Mouse (Mus musculus) forebrain, embryonic 14.5 days (tissue): ENCODE data around the gene Actr1a. TPM values are rescaled to one million over a fixed set of nuclear protein-coding genes. Genes with fewer than 3 reads are reported as not detected.
A peak's percentile ranks its signal among the peaks of the same experiment; 100 is the strongest.

Experiments used
- ATAC-seq: fragments of 200-750 bp; cut with Nextera tagmentation; 2 replicates; pipeline ENCODE4 v1.8.0; 2017; ENCODE audit warnings: mild to moderate bottlenecking, moderate library complexity
- DNase-seq: peaks from one replicate; pipeline ENCODE4 v3.0.0-alpha.2; 2015; ENCODE audit warnings: low spot score
- H3K27ac ChIP-seq: fragments of 300-500 bp; sonication (generic); 2 replicates; pipeline ENCODE4 v1.5.1; 2014; ENCODE audit warnings: low read depth, mild to moderate bottlenecking, control low read depth, low read length, moderate library complexity
- H3K27me3 ChIP-seq: fragments of 300-500 bp; sonication (generic); replicated peaks from 2 replicates; pipeline ENCODE4 v1.6.1; 2014; ENCODE audit warnings: low read length, control low read depth, mixed read lengths; ENCODE audit not compliant: control insufficient read depth, insufficient read depth
- H3K36me3 ChIP-seq: fragments of 300-500 bp; sonication (generic); 2 replicates; pipeline ENCODE4 v1.6.1; 2014; ENCODE audit warnings: low read length, control low read depth; ENCODE audit not compliant: control insufficient read depth, insufficient read depth
- H3K4me1 ChIP-seq: fragments of 300-500 bp; sonication (generic); 2 replicates; pipeline ENCODE4 v1.6.1; 2014; ENCODE audit warnings: antibody characterized with exemption, low read length, control low read depth; ENCODE audit not compliant: control insufficient read depth, insufficient read depth
- H3K4me2 ChIP-seq: fragments of 300-500 bp; sonication (generic); 2 replicates; pipeline ENCODE4 v1.6.1; 2014; ENCODE audit warnings: mild to moderate bottlenecking, control low read depth, low read length
- H3K4me3 ChIP-seq: fragments of 300-500 bp; sonication (generic); 2 replicates; pipeline ENCODE4 v1.5.1; 2014; ENCODE audit warnings: low read depth, low read length, control low read depth
- H3K9ac ChIP-seq: fragments of 300-500 bp; sonication (generic); 2 replicates; pipeline ENCODE4 v1.6.1; 2014; ENCODE audit warnings: mild to moderate bottlenecking, low read length, control low read depth, moderate library complexity
- H3K9me3 ChIP-seq: fragments of 300-500 bp; sonication (generic); replicated peaks from 2 replicates; pipeline ENCODE4 v1.6.1; 2016; ENCODE audit warnings: low read length, control low read depth, mixed read lengths; ENCODE audit not compliant: control insufficient read depth
- WGBS: fragments of 180-500 bp; shearing (Covaris S2); extraction: QIAGEN DNeasy Blood & Tissue Kit; methylation state at CpG from one replicate; pipeline ENCODE4 v1.1.7; 2014; 5-methylcytosine and 5-hydroxymethylcytosine counted together
- polyA plus RNA-seq: library from polyadenylated mRNA; unstranded; fragments of >200 nt; fragmentation: Nextera tagmentation; extraction: Ambion mirVana; gene quantifications from 2 replicates; pipeline ENCODE4 v1.2.1, GENCODE M21; 2014

The Actr1a gene
- polyA plus RNA-seq, 1 experiment from 2014 or later = 402 TPM

- Histone ChIP-seq H3K27ac (no peak overlapping the region), H3K4me2 (no peak overlapping the region), H3K9me3 (no peaks in the 10 kb centered on the region), H3K4me1 (peaks cover 22% of the 10 kb centered on the region), H3K9ac (no peak overlapping the region), H3K27me3 (no peaks in the 10 kb centered on the region), H3K4me3 (no peak overlapping the region), H3K36me3 (peaks cover 6% of the 10 kb centered on the region; the same call in 1 of the 2 replicates)
- ATAC-seq (no peak), DNase-seq (no peak)
- 87% methylated on average over 8 of the region's 8 CpGs for WGBS
Measured at GRCm38 (mm10) chr19:46425266-46425665, 29.7 kb upstream of the Actr1a start.

GRCm38 (mm10) chr19:46422384-46423338 is 27.1 kb upstream of the Actr1a start:
- peaks cover 6% of the 10 kb centered on the region; the same call in 1 of the 2 replicates for H3K36me3 ChIP-seq
- H3K9ac ChIP-seq = no peak overlapping the region
- 42% methylated on average over 11 of the region's 11 CpGs for WGBS

GRCm38 (mm10) chr19:46420410-46420809 is 24.9 kb upstream of the Actr1a start:
- H3K27ac ChIP-seq = no peak overlapping the region
- ATAC-seq (no peak), DNase-seq (no peak)
- no peaks in the 10 kb centered on the region for H3K9me3 ChIP-seq
- WGBS = 92% methylated on average over 7 of the region's 7 CpGs
- H3K4me2 ChIP-seq = no peak overlapping the region
- H3K27me3 ChIP-seq = no peaks in the 10 kb centered on the region
- H3K9ac ChIP-seq = no peak overlapping the region
- H3K4me3 ChIP-seq = no peak overlapping the region
- H3K4me1 ChIP-seq = peaks cover 22% of the 10 kb centered on the region
- H3K36me3 ChIP-seq = peaks cover 2% of the 10 kb centered on the region; the same call in 1 of the 2 replicates

More at GRCm38 (mm10) chr19:46422384-46423338, 27.1 kb upstream of the Actr1a start:
- peak overlapping the region; percentile 80 for H3K27ac ChIP-seq
- no peak overlapping the region for H3K4me2 ChIP-seq
- H3K27me3 ChIP-seq = no peaks in the 10 kb centered on the region
- DNase-seq (peak; percentile 79), ATAC-seq (peak; percentile 90)
- peaks cover 22% of the 10 kb centered on the region for H3K4me1 ChIP-seq
- H3K9me3 ChIP-seq = no peaks in the 10 kb centered on the region
- no peak overlapping the region for H3K4me3 ChIP-seq

- no peak overlapping the region for H3K4me3 ChIP-seq
- no peaks in the 10 kb centered on the region for H3K36me3 ChIP-seq
- no peaks in the 10 kb centered on the region for H3K9me3 ChIP-seq
- H3K9ac ChIP-seq = no peak overlapping the region
- no peaks in the 10 kb centered on the region for H3K27me3 ChIP-seq
- H3K4me2 ChIP-seq = no peak overlapping the region
- DNase-seq (no peak), ATAC-seq (no peak)
- H3K4me1 ChIP-seq = peaks cover 18% of the 10 kb centered on the region
- 86% methylated on average over 4 of the region's 4 CpGs for WGBS
- H3K27ac ChIP-seq = no peak overlapping the region
Measured at GRCm38 (mm10) chr19:46418051-46418450, 22.5 kb upstream of the Actr1a start.

GRCm38 (mm10) chr19:46416276-46416675 is 20.7 kb upstream of the Actr1a start:
- no peak overlapping the region for H3K4me2 ChIP-seq
- WGBS = 69% methylated on average over 9 of the region's 9 CpGs
- DNase-seq = peak; percentile 14
- H3K4me3 ChIP-seq = no peak overlapping the region
- no peak overlapping the region for H3K9ac ChIP-seq
- peaks cover 3% of the 10 kb centered on the region for H3K4me1 ChIP-seq
- H3K36me3 ChIP-seq = no peaks in the 10 kb centered on the region
- H3K27ac ChIP-seq = peak overlapping the region; percentile 39; the same call in 1 of the 2 replicates
- no peaks in the 10 kb centered on the region for H3K9me3 ChIP-seq
- no peaks in the 10 kb centered on the region for H3K27me3 ChIP-seq
- ATAC-seq = no peak

GRCm38 (mm10) chr19:46414486-46414885 is 18.9 kb upstream of the Actr1a start:
- Histone ChIP-seq H3K36me3 (peaks cover 2% of the 10 kb centered on the region; the same call in 1 of the 2 replicates), H3K27ac (no peak overlapping the region), H3K4me3 (no peak overlapping the region), H3K9ac (no peak overlapping the region), H3K9me3 (no peaks in the 10 kb centered on the region), H3K27me3 (no peaks in the 10 kb centered on the region), H3K4me2 (no peak overlapping the region), H3K4me1 (no peaks in the 10 kb centered on the region)
- WGBS = 96% methylated on average over 8 of the region's 8 CpGs
- no peak for DNase-seq
- no peak for ATAC-seq

GRCm38 (mm10) chr19:46413969-46414368 is 18.4 kb upstream of the Actr1a start:
- 84% methylated on average over 2 of the region's 2 CpGs for WGBS
- Histone ChIP-seq H3K27me3 (no peaks in the 10 kb centered on the region), H3K27ac (no peak overlapping the region), H3K4me2 (no peak overlapping the region), H3K9ac (no peak overlapping the region), H3K9me3 (no peaks in the 10 kb centered on the region), H3K4me1 (no peaks in the 10 kb centered on the region), H3K36me3 (peaks cover 2% of the 10 kb centered on the region; the same call in 1 of the 2 replicates), H3K4me3 (no peak overlapping the region)
- ATAC-seq = no peak
- no peak for DNase-seq

GRCm38 (mm10) chr19:46412056-46412805 is 16.7 kb upstream of the Actr1a start:
- 91% methylated on average over 12 of the region's 12 CpGs for WGBS
- DNase-seq (no peak), ATAC-seq (no peak)
- Histone ChIP-seq H3K4me3 (no peak overlapping the region), H3K36me3 (peaks cover 10% of the 10 kb centered on the region; the same call in 1 of the 2 replicates), H3K4me2 (no peak overlapping the region), H3K4me1 (no peaks in the 10 kb centered on the region), H3K27me3 (no peaks in the 10 kb centered on the region), H3K27ac (no peak overlapping the region), H3K9ac (no peak overlapping the region), H3K9me3 (no peaks in the 10 kb centered on the region)
